Mouse (Mus musculus): Measurements from ENCODE around the gene Olfr466. TPM values are rescaled to one million over a fixed set of nuclear protein-coding genes. Genes with fewer than 3 reads are reported as not detected.

Gene Olfr466
- polyA plus RNA-seq, 1 experiment from 2014 or later = not detected

GRCm38 (mm10) chr13:65176472-65177091, 26.5 kb downstream of the Olfr466 start:
- DNase-seq (ENCODE audit: low spot score) = no peak
- 56% methylated on average over 15 of the region's 15 CpGs for WGBS

GRCm38 (mm10) chr13:65200667-65201066, 50.6 kb downstream of the Olfr466 start:
- Histone ChIP-seq H3K4me1 (no peaks in the 10 kb centered on the region), H3K4me3 (no peak overlapping the region), H3K9me3 (replicated peaks) (no peaks in the 10 kb centered on the region), H3K36me3 (no peaks in the 10 kb centered on the region), H3K27me3 (ENCODE audit: low read depth, poor library complexity, severe bottlenecking) (no peaks in the 10 kb centered on the region), H3K27ac (no peak overlapping the region)
- 78% methylated on average over 1 of the region's 1 CpGs for WGBS
- DNase-seq (ENCODE audit: low spot score) = no peak

More at GRCm38 (mm10) chr13:65176472-65177091, 26.5 kb downstream of the Olfr466 start:
- Histone ChIP-seq H3K27ac (no peak overlapping the region), H3K27me3 (ENCODE audit: low read depth, poor library complexity, severe bottlenecking) (no peaks in the 10 kb centered on the region), H3K9me3 (replicated peaks) (no peaks in the 10 kb centered on the region), H3K4me3 (no peak overlapping the region), H3K4me1 (no peaks in the 10 kb centered on the region), H3K36me3 (no peaks in the 10 kb centered on the region)

Other genes starting within 250 kb of the Olfr466 start
- 0.06 TPM in 1 of 2 replicates, not detected in the other for gene Cntnap3, start 246.3 kb upstream of the Olfr466 start, polyA plus RNA-seq (2016; fragmentation: Nextera tagmentation; extraction: Ambion mirVana)
- not detected in 2 replicates for gene Spata31, start 232.8 kb upstream of the Olfr466 start, polyA plus RNA-seq (2016; fragmentation: Nextera tagmentation; extraction: Ambion mirVana)
- not detected in 2 replicates for gene Spata31d1c, start 117.2 kb upstream of the Olfr466 start, polyA plus RNA-seq (2016; fragmentation: Nextera tagmentation; extraction: Ambion mirVana)
- gene Prss47, start 97.5 kb upstream of the Olfr466 start, polyA plus RNA-seq (2016; fragmentation: Nextera tagmentation; extraction: Ambion mirVana) = not detected in 2 replicates
- 39.5 and 50.6 TPM in 2 replicates for gene Mfsd14b, start 37.3 kb upstream of the Olfr466 start, polyA plus RNA-seq (2016; fragmentation: Nextera tagmentation; extraction: Ambion mirVana)
- not detected in 2 replicates for gene Olfr465-ps1, start 12.2 kb upstream of the Olfr466 start, polyA plus RNA-seq (2016; fragmentation: Nextera tagmentation; extraction: Ambion mirVana)
- 0.10 TPM in 1 of 2 replicates, not detected in the other for gene Nlrp4f, start 55.7 kb downstream of the Olfr466 start, polyA plus RNA-seq (2016; fragmentation: Nextera tagmentation; extraction: Ambion mirVana)
- gene Gm10775, start 109.3 kb downstream of the Olfr466 start, polyA plus RNA-seq (2016; fragmentation: Nextera tagmentation; extraction: Ambion mirVana) = not detected in 2 replicates
- 12.7 and 16.6 TPM in 2 replicates for gene Zfp369, start 128.6 kb downstream of the Olfr466 start, polyA plus RNA-seq (2016; fragmentation: Nextera tagmentation; extraction: Ambion mirVana)